Mouse (Mus musculus) leukemia stem cell, adult 10-12 weeks (primary cell): ENCODE results near the gene Zfp422. TPM values are rescaled to one million over a fixed set of nuclear protein-coding genes. Genes with fewer than 3 reads are reported as not detected.

Source experiments
- polyA plus RNA-seq: library from polyadenylated mRNA; stranded (reverse); fragments of >175 nt; gene quantifications from 2 replicates; pipeline ENCODE4 v1.2.3, GENCODE M21; 2012; ENCODE audit warnings: low replicate concordance

Zfp422 gene
- polyA plus RNA-seq = 1.6 and 1.9 TPM in 2 replicates

DNA sequence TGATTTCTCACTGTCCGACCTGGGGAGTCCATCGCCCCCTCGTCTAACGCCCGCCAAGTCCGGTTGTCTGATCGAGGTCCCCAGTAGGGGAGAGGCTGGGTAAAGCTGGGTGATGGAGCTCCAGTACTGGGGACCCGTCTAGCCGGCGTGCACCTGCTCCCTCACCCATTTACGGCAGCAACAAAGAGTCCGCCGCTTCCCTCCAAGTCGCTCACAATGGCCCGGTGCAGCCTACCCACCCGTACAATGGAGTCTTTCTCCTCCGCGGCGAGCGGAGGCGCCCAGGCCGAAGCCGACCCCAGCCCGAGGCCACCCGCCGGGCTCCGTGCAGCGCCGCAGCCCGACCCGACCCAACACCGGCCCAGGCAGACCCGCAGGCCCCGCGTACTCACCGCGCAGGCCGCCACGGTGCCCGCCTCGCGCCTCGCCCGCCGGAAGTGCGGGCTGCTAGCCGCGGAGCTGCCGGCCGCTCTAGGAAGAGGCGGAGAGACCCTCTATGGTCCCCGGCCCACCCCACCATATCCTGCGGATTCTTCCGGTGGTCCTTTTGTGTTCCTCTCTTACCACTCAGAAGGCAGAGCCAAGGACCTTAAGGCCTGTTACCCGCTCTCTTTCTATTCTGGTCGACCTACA, at the start of gene Zfp422:
Zfp422 (minus strand) TSS at position 461 of the 633 bp plus-strand sequence.

GRCm38 (mm10) chr6:116673471-116674282, 44.9 kb upstream of the Zfp422 start, which contains the start of gene Rassf4:
Gene Rassf4, minus strand, starts transcription at chr6:116673952.

GRCm38 (mm10) chr6:116650406-116650805, 21.6 kb upstream of the Zfp422 start, which contains the start of gene Depp1:
Gene Depp1, plus strand, starts transcription at chr6:116650609.

DNA sequence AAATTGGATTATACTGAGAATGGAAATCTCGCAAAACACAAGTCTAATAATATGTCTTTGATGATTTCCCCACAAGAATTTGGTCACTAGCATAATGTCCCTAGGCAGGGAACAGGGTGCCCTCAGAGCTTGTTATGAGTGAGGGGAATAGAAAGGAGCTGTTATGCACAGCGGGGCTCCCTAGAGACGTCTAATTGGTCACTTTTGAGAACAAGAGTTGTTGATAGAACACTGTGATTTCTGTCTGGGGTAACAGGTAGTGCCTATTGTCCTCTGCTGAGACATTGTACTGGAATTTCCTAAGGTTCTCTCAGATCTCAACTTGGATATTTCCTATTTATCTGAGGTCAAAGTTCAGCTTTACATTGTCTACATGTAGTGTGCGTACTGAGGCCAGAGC, 44.7 kb downstream of the Zfp422 start, which contains the start of gene Olfr215:
Olfr215 (minus strand) TSS at position 101 of the 400 bp plus-strand sequence.

Other genes with a start within 250 kb of the Zfp422 start
- gene Alox5, start 167.8 kb downstream of the Zfp422 start, polyA plus RNA-seq = 0.85 and 1.3 TPM in 2 replicates
- gene Olfr211, start 139.9 kb downstream of the Zfp422 start, polyA plus RNA-seq = not detected in 2 replicates
- 0.10 TPM in 1 of 2 replicates, not detected in the other for gene Olfr212, start 122.5 kb downstream of the Zfp422 start, polyA plus RNA-seq
- gene Olfr213, start 90.5 kb downstream of the Zfp422 start, polyA plus RNA-seq = 0.18 TPM in 1 of 2 replicates, not detected in the other
- 0.13 TPM in 1 of 2 replicates, not detected in the other for gene Gm5580, start 77.9 kb downstream of the Zfp422 start, polyA plus RNA-seq
- gene Olfr214, start 74.8 kb downstream of the Zfp422 start, polyA plus RNA-seq = not detected in 2 replicates
- gene Olfr215, start 44.8 kb downstream of the Zfp422 start, polyA plus RNA-seq = not detected in 2 replicates
- 0.22 TPM in 1 of 2 replicates, not detected in the other for gene Depp1, start 21.6 kb upstream of the Zfp422 start, polyA plus RNA-seq
- 9.6 and 9.7 TPM in 2 replicates for gene Rassf4, start 45.0 kb upstream of the Zfp422 start, polyA plus RNA-seq
- gene Tmem72, start 87.9 kb upstream of the Zfp422 start, polyA plus RNA-seq = 0.01 and 0.02 TPM in 2 replicates